Mouse (Mus musculus): ENCODE data around the gene Nop14.

DNA sequence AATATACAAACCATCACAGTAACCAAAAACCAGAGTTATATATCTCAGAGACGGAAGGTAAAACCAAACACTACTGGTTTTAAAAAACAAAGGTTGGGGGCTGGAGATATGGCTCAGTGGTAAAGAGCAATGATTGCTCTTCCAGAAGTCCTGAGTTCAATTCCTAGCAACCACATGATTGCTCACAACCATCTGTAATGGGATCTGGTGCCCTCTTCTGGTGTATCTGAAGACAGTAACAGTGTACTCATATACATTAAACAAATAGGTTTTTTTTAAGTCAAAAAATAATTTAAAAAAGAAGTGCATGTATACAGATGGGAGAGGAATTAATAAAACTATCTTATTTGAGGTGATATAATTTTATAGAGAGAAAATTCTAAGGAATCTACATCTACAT is 29.9 kb upstream of the Nop14 start:
- TF ChIP-seq TAL1 (conservative IDR thresholded peaks at IDR 0.05; ENCODE audit: low read depth, low read length) (no peak), CTCF (IDR thresholded peaks at IDR 0.05; ENCODE audit: low read depth, low read length) (no peak)
